Mouse (Mus musculus) kidney, embryonic 14.5 days (tissue): ENCODE measurements around the gene Rarg. TPM values are rescaled to one million over a fixed set of nuclear protein-coding genes. Genes with fewer than 3 reads are reported as not detected.

Experiments
- ATAC-seq: fragments of 200-750 bp; cut with Nextera tagmentation; 2 replicates; pipeline ENCODE4 v1.8.0; 2017; ENCODE audit warnings: moderate number of reproducible peaks, mild to moderate bottlenecking, moderate TSS enrichment, moderate library complexity; ENCODE audit not compliant: low FRiP score, low TSS enrichment
- H3K27ac ChIP-seq: fragments of 300-500 bp; sonication (generic); 2 replicates; pipeline ENCODE4 v1.5.1; 2014; ENCODE audit warnings: low read depth, mild to moderate bottlenecking, low read length, moderate library complexity, mixed read lengths
- H3K27me3 ChIP-seq: fragments of 300-500 bp; sonication (generic); 2 replicates; pipeline ENCODE4 v1.6.1; 2014; ENCODE audit warnings: mild to moderate bottlenecking, low read length; ENCODE audit not compliant: control insufficient read depth, insufficient read depth
- H3K36me3 ChIP-seq: fragments of 300-500 bp; sonication (generic); 2 replicates; pipeline ENCODE4 v1.6.1; 2014; ENCODE audit warnings: low read length, mixed read lengths; ENCODE audit not compliant: control insufficient read depth, insufficient read depth
- H3K4me1 ChIP-seq: fragments of 300-500 bp; sonication (generic); 2 replicates; pipeline ENCODE4 v1.6.1; 2014; ENCODE audit warnings: low read length, mixed read lengths; ENCODE audit not compliant: control insufficient read depth, insufficient read depth
- H3K4me2 ChIP-seq: fragments of 300-500 bp; sonication (generic); replicated peaks from 2 replicates; pipeline ENCODE4 v1.6.1; 2014; ENCODE audit warnings: low read depth, mild to moderate bottlenecking, low read length
- H3K4me3 ChIP-seq: fragments of 300-500 bp; sonication (generic); 2 replicates; pipeline ENCODE4 v1.5.1; 2014; ENCODE audit warnings: mild to moderate bottlenecking, low read length
- H3K9ac ChIP-seq: fragments of 300-500 bp; sonication (generic); 2 replicates; pipeline ENCODE4 v1.6.1; 2014; ENCODE audit warnings: low read depth, mild to moderate bottlenecking, low read length, moderate library complexity
- H3K9me3 ChIP-seq: fragments of 300-500 bp; sonication (generic); 2 replicates; pipeline ENCODE4 v1.6.1; 2016; ENCODE audit warnings: low read length; ENCODE audit not compliant: control insufficient read depth
- WGBS: fragments of 180-500 bp; shearing (Covaris S2); extraction: QIAGEN DNeasy Blood & Tissue Kit; methylation state at CpG from one replicate; pipeline ENCODE4 v1.1.7; 2014; 5-methylcytosine and 5-hydroxymethylcytosine counted together
- polyA plus RNA-seq: library from polyadenylated mRNA; unstranded; fragments of >200 nt; fragmentation: Nextera tagmentation; extraction: Ambion mirVana; gene quantifications from 2 replicates; pipeline ENCODE4 v1.2.1, GENCODE M21; 2014

The Rarg gene
- polyA plus RNA-seq, 1 experiment from 2014 or later, result 23.9 TPM

DNA sequence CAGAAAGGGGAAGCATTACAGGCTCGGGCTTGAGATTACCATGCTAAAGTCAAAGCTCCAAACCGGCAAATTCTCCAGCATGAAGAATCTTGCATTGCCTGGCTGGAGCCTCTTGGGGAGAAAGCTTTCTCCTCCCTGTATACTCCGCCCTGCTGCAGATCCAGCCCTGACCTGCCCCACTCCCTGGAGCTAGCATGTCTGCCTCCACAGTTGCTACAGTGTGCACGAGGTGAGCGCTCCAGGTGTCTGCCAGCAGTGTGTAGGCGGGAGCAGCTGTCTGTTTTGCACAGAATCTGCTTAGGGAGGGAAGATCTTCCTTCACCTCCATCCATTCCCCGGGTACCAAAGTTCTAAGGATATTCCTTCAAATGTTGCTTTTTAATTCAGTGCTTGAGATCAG is 5.3 kb upstream of the Rarg start:
- Histone ChIP-seq H3K4me3 (no peak overlapping the region), H3K27me3 (peaks cover 6% of the 10 kb centered on the region; the same call in 1 of the 2 replicates), H3K9me3 (no peaks in the 10 kb centered on the region), H3K27ac (no peak overlapping the region), H3K4me2 (no peak overlapping the region), H3K4me1 (peaks cover 16% of the 10 kb centered on the region), H3K9ac (no peak overlapping the region), H3K36me3 (no peaks in the 10 kb centered on the region)
- 42% methylated on average over 7 of the region's 7 CpGs for WGBS
- no peak for ATAC-seq

- Histone ChIP-seq H3K36me3 (no peaks in the 10 kb centered on the region), H3K4me1 (peaks cover 31% of the 10 kb centered on the region), H3K27me3 (peaks cover 6% of the 10 kb centered on the region; the same call in 1 of the 2 replicates), H3K9ac (peak overlapping the region; percentile 18; the same call in 1 of the 2 replicates), H3K27ac (peak overlapping the region; percentile 49; the same call in 1 of the 2 replicates), H3K4me2 (peak overlapping the region; percentile 96), H3K9me3 (no peaks in the 10 kb centered on the region), H3K4me3 (no peak overlapping the region)
- 28% methylated on average over 11 of the region's 11 CpGs for WGBS
- ATAC-seq, result no peak
Observed at GRCm38 (mm10) chr15:102258581-102259253, 1.4 kb upstream of the Rarg start.

DNA sequence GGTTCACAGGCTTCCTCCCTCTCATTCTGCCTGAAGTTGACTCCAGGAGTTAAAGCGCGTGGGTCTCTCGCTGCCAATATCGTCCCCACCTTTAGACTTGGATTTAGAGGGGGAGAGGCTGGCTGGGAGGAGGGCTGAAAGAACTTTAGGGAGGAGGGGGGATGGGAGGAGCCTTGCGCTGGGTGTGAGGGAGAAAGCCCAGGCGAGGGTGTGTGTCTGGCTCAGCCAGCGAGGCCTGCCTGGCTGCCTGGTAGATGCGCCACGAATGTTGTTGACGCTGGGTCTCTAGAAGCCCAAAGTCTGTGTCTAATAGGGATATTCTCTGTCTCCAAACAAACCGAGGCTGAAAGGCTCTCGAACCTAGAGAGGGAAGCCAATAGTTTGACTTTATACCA is 756 bp upstream of the Rarg start:
- no peaks in the 10 kb centered on the region for H3K9me3 ChIP-seq
- peak overlapping the region; percentile 49; the same call in 1 of the 2 replicates for H3K27ac ChIP-seq
- H3K9ac ChIP-seq, result peak overlapping the region; percentile 64; the same call in 1 of the 2 replicates
- H3K4me2 ChIP-seq, result peak overlapping the region; percentile 96
- 12% methylated on average over 12 of the region's 12 CpGs for WGBS
- H3K36me3 ChIP-seq, result no peaks in the 10 kb centered on the region
- H3K4me3 ChIP-seq, result peak overlapping the region; percentile 49; the same call in 1 of the 2 replicates
- H3K27me3 ChIP-seq, result peaks cover 6% of the 10 kb centered on the region; the same call in 1 of the 2 replicates
- peaks cover 31% of the 10 kb centered on the region for H3K4me1 ChIP-seq
- peak; percentile 47; the same call in 1 of the 2 replicates for ATAC-seq

- Histone ChIP-seq H3K36me3 (0 out of 2 replicates have a peak, but pooled peaks cover 3% of the 10 kb centered on the region), H3K4me2 (peak overlapping the region; percentile 96), H3K27me3 (peaks cover 6% of the 10 kb centered on the region), H3K9me3 (no peaks in the 10 kb centered on the region), H3K4me3 (peak overlapping the region; percentile 49), H3K4me1 (peaks cover 31% of the 10 kb centered on the region), H3K27ac (peak overlapping the region; percentile 49; the same call in 1 of the 2 replicates), H3K9ac (peak overlapping the region; percentile 64)
- ATAC-seq, result no peak
- 10% methylated on average over 22 of the region's 22 CpGs for WGBS
Observed at GRCm38 (mm10) chr15:102256431-102257201, 701 bp downstream of the Rarg start.

GRCm38 (mm10) chr15:102255547-102256255 is 1.6 kb downstream of the Rarg start:
- Histone ChIP-seq H3K9ac (peak overlapping the region; percentile 7; the same call in 1 of the 2 replicates), H3K27me3 (peaks cover 6% of the 10 kb centered on the region), H3K36me3 (0 out of 2 replicates have a peak, but pooled peaks cover 3% of the 10 kb centered on the region), H3K4me3 (peak overlapping the region; percentile 49; the same call in 1 of the 2 replicates), H3K9me3 (no peaks in the 10 kb centered on the region), H3K4me1 (peaks cover 31% of the 10 kb centered on the region), H3K4me2 (peak overlapping the region; percentile 31), H3K27ac (no peak overlapping the region)
- 53% methylated on average over 14 of the region's 14 CpGs for WGBS
- ATAC-seq, result no peak

GRCm38 (mm10) chr15:102250521-102250920 is 6.8 kb downstream of the Rarg start:
- H3K4me3 ChIP-seq, result no peak overlapping the region
- no peak overlapping the region for H3K27ac ChIP-seq
- H3K36me3 ChIP-seq, result 0 out of 2 replicates have a peak, but pooled peaks cover 3% of the 10 kb centered on the region
- H3K27me3 ChIP-seq, result no peaks in the 10 kb centered on the region; the same call in 1 of the 2 replicates
- H3K4me2 ChIP-seq, result no peak overlapping the region
- no peak overlapping the region for H3K9ac ChIP-seq
- no peaks in the 10 kb centered on the region for H3K9me3 ChIP-seq
- 71% methylated on average over 5 of the region's 5 CpGs for whole genome bisulfite sequencing
- H3K4me1 ChIP-seq, result peaks cover 29% of the 10 kb centered on the region
- no peak for ATAC-seq

DNA sequence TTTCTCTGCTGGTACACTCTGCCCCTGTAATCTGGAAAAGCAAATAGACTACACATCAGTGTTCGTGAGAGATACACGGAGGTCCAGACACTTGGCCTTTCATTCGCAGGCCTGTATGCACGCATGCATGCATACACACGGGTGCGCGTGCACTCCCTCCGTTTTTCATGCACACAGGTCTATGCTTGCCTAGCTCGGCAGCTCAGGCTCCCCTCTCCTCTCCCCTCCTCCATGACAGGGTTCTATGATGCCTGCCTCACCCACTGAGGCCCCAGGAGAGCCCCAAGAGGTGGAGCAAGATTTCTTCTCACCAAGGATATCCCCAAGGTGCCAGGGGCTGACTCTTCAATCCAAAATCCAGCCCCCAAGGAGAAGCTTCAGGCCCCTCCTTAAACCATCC is 7.3 kb downstream of the Rarg start:
- Histone ChIP-seq H3K9me3 (no peaks in the 10 kb centered on the region), H3K27ac (peak overlapping the region; percentile 96), H3K27me3 (no peaks in the 10 kb centered on the region; the same call in 1 of the 2 replicates), H3K4me2 (peak overlapping the region; percentile 81), H3K9ac (peak overlapping the region; percentile 46; the same call in 1 of the 2 replicates), H3K36me3 (0 out of 2 replicates have a peak, but pooled peaks cover 3% of the 10 kb centered on the region), H3K4me3 (no peak overlapping the region; the same call in 1 of the 2 replicates), H3K4me1 (peaks cover 28% of the 10 kb centered on the region)
- ATAC-seq, result no peak
- 46% methylated on average over 9 of the region's 9 CpGs for WGBS

GRCm38 (mm10) chr15:102249251-102249691 is 8.0 kb downstream of the Rarg start:
- 0 out of 2 replicates have a peak, but pooled peaks cover 3% of the 10 kb centered on the region for H3K36me3 ChIP-seq
- no peaks in the 10 kb centered on the region for H3K9me3 ChIP-seq
- no peaks in the 10 kb centered on the region; the same call in 1 of the 2 replicates for H3K27me3 ChIP-seq
- peak overlapping the region; percentile 46; the same call in 1 of the 2 replicates for H3K9ac ChIP-seq
- WGBS, result 1% methylated on average over 13 of the region's 13 CpGs
- peak overlapping the region; percentile 81 for H3K4me2 ChIP-seq
- H3K27ac ChIP-seq, result peak overlapping the region; percentile 96
- no peak for ATAC-seq
- peak overlapping the region; percentile 30 for H3K4me3 ChIP-seq
- H3K4me1 ChIP-seq, result peaks cover 33% of the 10 kb centered on the region
